Mouse (Mus musculus) kidney, adult 18-20 months (tissue): ENCODE results near the gene Arhgef1.

Source experiments
- DNase-seq: peaks from one replicate; pipeline ENCODE4 v3.0.0; 2021

Arhgef1 gene

GRCm38 (mm10) chr7:24947316-24948048 lies 44.8 kb downstream of the Arhgef1 start:
- no peak for DNase-seq

GRCm38 (mm10) chr7:24948774-24949173 lies 46.1 kb downstream of the Arhgef1 start:
- DNase-seq = no peak

DNA sequence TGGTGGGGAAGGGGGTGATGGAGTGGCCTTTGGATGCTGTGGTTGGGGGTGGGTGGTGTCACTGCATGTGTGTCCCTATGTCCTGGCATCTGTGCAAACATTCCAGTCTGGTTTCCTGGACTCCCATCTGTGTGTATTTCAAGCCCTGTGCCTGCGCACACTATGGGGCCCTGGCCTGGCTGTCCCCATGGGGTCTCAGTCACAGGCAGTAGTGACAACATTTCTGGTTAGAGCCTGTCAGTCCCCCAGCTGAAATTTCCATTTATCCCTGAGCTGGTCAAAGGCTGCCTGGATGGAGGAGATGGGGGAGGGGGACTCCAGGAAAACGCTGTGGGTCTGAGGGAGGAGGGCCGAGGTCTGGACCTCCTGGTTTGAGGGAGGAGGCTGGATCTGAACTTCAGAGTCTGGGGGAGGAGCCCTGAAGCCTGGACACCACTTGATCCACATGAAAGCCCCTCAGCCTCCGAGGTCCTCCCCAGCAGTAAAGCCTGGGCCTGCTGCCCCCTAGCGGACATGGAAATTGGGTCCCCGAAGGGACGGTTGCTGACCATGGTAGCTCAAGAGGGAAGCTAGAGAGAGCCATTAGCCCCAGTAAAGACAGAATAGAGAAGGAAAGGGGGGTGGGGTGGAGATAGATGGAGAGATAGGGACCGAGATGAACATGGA lies 47.4 kb downstream of the Arhgef1 start:
- DNase-seq = peak; percentile 74

DNA sequence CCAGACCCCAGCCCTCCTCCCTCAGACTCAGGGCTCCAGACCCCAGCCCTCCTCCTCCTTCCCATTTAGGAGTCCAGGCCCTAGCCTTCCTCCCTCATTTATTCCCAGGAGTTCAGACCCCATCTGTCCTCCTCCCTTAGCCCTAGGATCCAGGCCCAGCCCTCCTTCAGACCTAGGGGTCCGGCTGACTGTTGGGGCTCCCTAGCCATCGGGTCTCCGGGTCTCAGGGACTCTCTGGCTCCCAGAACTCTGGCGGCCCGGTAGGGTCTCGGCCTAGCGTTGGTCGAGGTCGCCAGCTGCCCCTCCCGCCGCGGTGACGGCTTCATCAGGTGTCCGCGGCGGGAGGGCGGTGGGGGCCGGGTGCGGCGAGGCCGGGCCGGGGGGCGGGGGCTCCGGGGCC lies 51.3 kb downstream of the Arhgef1 start:
- no peak for DNase-seq

- DNase-seq = no peak
These were observed 51.7 kb downstream of the Arhgef1 start for GRCm38 (mm10) chr7:24954450-24954849.

DNA sequence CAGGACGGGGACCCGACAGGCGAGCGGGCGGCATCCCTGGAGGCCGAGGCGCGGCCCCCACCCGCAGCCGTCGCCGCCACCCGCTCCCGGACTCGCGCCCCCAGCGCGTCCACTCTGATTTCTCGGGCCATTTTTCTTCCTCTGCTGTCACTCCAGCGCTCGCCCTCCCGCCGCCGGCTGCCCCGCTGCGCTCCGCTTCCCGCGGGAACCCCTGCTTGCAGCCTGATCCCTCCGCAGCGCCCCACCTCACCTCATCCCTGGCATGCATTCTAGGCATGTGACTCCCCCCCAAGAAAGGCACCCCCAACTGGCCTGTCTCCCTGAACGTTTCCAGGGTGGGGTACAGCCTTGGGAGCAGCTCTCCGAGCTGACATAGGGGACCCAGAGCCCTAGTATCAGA lies 52.5 kb downstream of the Arhgef1 start:
- DNase-seq = no peak

DNA sequence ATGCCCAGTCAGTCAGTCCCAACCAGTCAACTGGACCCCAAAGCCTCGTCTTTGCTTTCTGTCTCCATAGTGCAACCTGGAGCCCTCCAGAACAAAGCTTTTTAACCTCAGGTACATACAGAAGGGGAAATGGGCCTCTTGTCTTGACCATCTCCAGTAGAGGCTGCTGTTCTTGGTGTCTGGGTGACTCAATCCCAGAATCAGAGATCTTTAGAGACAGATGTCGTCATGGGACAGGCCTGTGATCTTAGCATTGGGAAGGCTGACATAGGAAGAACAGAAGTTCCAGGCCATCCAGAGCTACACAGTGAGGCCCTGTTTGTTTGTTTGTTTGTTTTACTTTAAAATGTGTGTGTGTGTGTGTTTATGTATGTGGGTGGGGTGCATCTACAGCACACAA lies 61.6 kb downstream of the Arhgef1 start:
- DNase-seq = no peak

DNA sequence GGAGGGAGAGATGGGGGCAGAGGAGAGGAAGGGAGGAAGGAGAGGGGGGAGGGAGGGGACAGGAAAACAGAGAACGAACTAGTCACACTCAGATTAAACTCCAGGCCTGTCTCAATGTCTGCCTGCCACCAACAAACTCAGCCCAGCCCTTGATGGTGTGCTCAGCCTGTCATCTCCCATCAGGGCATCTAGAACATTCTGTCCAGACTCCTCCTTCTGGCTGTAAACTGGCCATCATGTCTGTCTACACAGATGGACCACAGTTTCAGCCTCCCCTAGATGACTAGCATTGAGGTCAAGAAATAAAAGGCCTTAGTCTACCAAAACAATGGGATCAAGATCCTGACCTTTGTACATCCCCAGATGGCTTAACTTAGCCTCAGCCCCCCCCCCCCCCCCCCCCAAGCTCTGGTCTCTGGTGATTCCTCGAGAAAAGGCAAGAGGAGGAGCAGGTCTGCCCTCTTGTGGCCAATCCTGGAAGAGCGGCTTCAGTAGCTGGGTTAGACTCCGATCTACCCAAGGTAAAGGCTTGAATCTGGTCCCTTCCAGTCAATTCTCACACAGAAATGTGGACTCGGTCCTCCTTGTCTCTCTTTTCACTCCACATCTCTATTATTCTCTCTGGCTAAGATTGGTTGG lies 62.3 kb downstream of the Arhgef1 start:
- DNase-seq = peak; percentile 87

DNA sequence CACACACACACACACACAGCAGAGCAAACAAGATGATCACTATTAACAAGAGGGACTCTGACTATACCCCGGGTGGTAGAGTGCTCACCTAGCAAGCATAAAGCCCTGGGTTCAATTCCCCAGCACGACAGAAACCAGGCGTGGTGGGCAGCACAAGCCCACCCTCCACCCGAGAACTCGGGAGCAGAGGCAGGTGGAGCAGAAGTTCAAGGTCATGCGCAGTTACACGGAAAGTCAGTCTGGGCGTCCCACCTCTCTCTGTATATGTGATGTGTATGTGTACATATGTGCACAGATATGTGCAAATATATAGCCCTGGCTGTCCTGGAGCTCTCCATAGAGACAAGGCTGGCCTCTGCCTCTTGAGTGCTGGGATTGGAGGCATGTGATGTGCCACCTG lies 65.3 kb downstream of the Arhgef1 start:
- no peak for DNase-seq

GRCm38 (mm10) chr7:24968463-24968862 lies 65.8 kb downstream of the Arhgef1 start:
- DNase-seq = no peak

GRCm38 (mm10) chr7:24969805-24970204 lies 67.1 kb downstream of the Arhgef1 start:
- no peak for DNase-seq

DNA sequence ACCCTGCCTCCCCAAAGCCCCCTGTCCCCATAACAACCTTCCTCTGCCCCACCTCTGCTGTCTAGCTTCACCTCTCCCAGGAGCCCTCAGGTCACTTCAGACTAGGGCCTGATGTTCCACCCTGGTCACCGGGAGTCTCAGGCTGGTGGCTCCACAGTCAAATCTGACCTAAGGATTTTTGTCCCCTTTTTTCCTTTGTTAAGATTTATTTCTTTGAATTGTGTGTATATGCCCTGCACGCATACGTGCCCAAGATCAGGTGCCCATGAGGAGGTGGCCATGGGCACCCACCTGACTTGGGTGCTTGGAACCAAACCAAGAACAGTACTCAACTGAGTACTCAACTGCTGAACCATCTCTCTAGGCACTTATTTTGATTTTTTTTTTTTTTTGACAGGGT lies 67.6 kb downstream of the Arhgef1 start:
- DNase-seq = no peak

DNA sequence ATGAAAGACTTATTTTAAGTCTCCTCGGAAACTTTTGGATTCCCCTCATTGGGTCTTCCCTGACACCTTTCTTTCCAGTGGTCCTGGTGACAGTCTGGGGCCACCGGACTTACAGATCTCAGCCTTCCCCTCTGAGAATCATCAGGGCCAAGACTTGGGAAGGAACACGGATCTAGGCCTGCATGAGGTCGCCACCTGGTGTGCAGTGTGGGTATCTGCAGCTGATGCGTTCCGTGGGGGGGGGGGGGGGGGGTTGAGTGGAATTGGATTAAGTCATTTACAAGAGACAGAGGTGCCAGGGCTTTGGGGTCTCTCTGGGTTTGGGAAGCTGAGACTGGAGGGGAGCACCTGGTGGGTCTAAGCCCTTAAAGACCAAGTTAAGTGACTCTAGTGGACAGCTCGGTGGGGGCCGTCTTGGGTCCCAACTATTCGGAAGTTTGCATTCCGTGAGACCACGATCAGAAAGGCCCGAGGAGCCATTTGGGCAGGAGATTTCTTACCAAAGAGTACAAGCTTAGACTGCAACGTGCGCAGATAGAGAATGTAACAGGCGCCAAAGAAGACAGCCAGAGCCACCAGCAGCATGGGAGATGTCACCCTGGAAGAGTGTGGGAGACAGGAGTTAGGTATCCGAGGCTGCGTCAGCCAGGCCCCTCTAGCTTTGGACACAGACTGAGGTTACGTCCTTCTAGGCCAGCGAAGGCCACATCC lies 68.7 kb downstream of the Arhgef1 start:
- DNase-seq = peak; percentile 42

- DNase-seq = peak; percentile 91
These were observed 69.5 kb downstream of the Arhgef1 start, which contains the start of gene Rabac1 for GRCm38 (mm10) chr7:24971972-24972893. Gene Rabac1, minus strand, starts transcription at chr7:24972754.

DNA sequence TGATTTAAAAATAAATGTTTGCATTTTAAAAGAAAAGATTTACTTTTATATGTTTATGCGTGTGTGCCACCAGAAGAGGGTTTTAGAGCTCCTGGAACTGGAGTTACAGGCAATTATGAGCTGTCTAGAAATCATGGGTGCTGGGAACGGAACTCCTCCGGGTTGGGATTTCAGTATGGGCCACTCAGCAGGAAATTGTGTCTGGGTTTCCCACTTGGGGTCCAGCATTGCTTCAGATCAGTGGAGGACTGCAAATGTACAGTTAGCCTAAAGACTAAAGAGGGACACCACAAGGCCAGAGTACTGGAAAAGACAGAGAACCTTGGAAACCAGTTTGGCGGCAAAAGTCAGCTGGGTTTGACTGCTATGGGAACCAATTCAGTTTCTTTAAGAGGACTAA lies 70.5 kb downstream of the Arhgef1 start:
- DNase-seq = no peak

GRCm38 (mm10) chr7:24973902-24974301 lies 71.2 kb downstream of the Arhgef1 start:
- no peak for DNase-seq

DNA sequence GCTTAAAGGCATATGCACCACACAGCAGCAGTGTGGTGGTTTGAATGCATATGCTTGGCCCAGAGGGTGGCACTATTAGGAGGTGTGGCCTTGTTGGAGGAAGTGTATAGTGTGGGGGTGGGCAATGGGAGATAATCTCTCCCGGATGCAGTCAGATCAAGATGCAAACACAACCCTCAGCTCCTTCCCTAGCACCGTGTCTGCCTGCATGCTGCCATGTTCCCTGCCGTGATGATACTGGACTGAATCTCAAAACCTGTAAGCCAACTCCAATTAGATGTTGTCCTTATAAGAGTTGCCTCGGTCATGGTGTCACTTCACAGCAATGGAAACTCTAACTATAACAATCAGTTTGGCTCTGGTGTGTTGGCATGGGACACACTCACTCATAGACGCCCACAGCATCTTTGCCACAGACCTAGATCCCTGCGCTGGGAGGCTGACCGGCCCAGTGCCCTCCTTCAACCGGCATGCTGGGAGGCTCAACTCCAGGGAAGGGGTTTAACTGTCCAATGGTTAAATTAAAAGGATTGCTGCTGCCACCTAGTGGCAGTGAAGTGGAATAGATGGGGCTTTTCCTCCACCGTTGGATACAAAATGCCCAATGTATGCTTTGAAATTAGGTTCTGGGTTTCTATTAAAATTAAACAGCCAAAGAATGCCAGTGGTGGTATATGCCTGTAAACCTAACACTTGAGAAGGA lies 72.3 kb downstream of the Arhgef1 start:
- DNase-seq = peak; percentile 32
